Mouse (Mus musculus): Measurements from ENCODE around the gene Ermap. TPM values are rescaled to one million over a fixed set of nuclear protein-coding genes. Genes with fewer than 3 reads are reported as not detected.

The Ermap gene
- total RNA-seq, 4 experiments from 2014 or later: 0.06 to 0.87 (median 0.39) TPM

- DNase-seq: no peak
These were observed 56.0 kb downstream of the Ermap start for GRCm38 (mm10) chr4:119133860-119134259.

- no peak for DNase-seq
These were observed 56.5 kb downstream of the Ermap start for GRCm38 (mm10) chr4:119133306-119133705.

GRCm38 (mm10) chr4:119131189-119131910 is 58.5 kb downstream of the Ermap start:
- DNase-seq: no peak

- DNase-seq: no peak
These were observed 60.7 kb downstream of the Ermap start for GRCm38 (mm10) chr4:119129096-119129495.

GRCm38 (mm10) chr4:119128547-119128946 is 61.3 kb downstream of the Ermap start:
- DNase-seq: no peak

- no peak for DNase-seq
These were observed 62.6 kb downstream of the Ermap start for GRCm38 (mm10) chr4:119127229-119127628.

GRCm38 (mm10) chr4:119125577-119126270 is 64.1 kb downstream of the Ermap start:
- DNase-seq: no peak

Small RNAs within 50 kb of the gene (microRNA-seq; reads per million reads assigned to microRNA genes)
- gene Mir1957a: 0 reads per million in 2 experiments

Other genes with a start within 250 kb of the Ermap start
- gene Lao1, start 228.4 kb downstream of the Ermap start, total RNA-seq (2022): not detected
- gene Slc2a1, start 81.3 kb downstream of the Ermap start, total RNA-seq (2022): 10 to 100 TPM; 22.2 to 27.9 (median 26.0) TPM
- 10 to 100 TPM; 11.7 to 14.2 (median 12.9) TPM for gene Zfp691, start 15.8 kb downstream of the Ermap start, total RNA-seq (2022)
- gene Svbp, start 5.3 kb upstream of the Ermap start, total RNA-seq (2022): 10 to 100 TPM; 15.8 to 25.3 (median 17.1) TPM
- gene Tmem269, start 28.2 kb upstream of the Ermap start, total RNA-seq (2022): under 1 TPM in 2 of 4 experiments, not detected in 2; 0.30 to 0.62 TPM
- gene AU022252, start 42.7 kb upstream of the Ermap start, total RNA-seq (2022): 10 to 100 TPM; 19.4 to 42.9 (median 27.2) TPM
- 10 to 100 TPM; 26.1 to 35.2 (median 28.6) TPM for gene P3h1, start 42.9 kb upstream of the Ermap start, total RNA-seq (2022)
- under 1 TPM in 3 of 4 experiments, not detected in 1; 0.06 to 0.40 (median 0.28) TPM for gene Cldn19, start 65.4 kb upstream of the Ermap start, total RNA-seq (2022)
- gene Ybx1, start 104.6 kb upstream of the Ermap start, total RNA-seq (2022): 100 to 1,000 TPM; 443 to 619 (median 512) TPM
- 10 to 100 TPM; 17.7 to 25.4 (median 24.3) TPM for gene Ppih, start 130.5 kb upstream of the Ermap start, total RNA-seq (2022)
- 10 to 100 TPM; 15.6 to 33.1 (median 20.5) TPM for gene Ccdc30, start 225.5 kb upstream of the Ermap start, total RNA-seq (2022)
- 10 to 100 TPM; 47.3 to 58.1 (median 49.5) TPM for gene Ppcs, start 232.4 kb upstream of the Ermap start, total RNA-seq (2022)
- gene Zmynd12, start 232.8 kb upstream of the Ermap start, total RNA-seq (2022): 1 to 10 TPM; 3.7 to 9.4 (median 6.6) TPM

All from adrenal gland, adult 8-10 months (tissue).